Mouse (Mus musculus): Measurements from ENCODE around the gene Zbtb7a. TPM values are rescaled to one million over a fixed set of nuclear protein-coding genes. Genes with fewer than 3 reads are reported as not detected.

The Zbtb7a gene
- polyA plus RNA-seq, 1 experiment from 2014 or later, result 47.6 TPM

- H3K27me3 ChIP-seq, result peaks cover 40% of the 10 kb centered on the region
- no peak for ATAC-seq (ENCODE audit: insufficient read depth)
- no peak within 1 kb of the TSS for H3K9ac ChIP-seq
- H3K36me3 ChIP-seq (replicated peaks), result no peaks in the 10 kb centered on the region
- no peak within 1 kb of the TSS for H3K4me2 ChIP-seq
- no peak within 1 kb of the TSS for H3K4me3 ChIP-seq (replicated peaks)
- 64% methylated on average over 13 of the region's 13 CpGs for WGBS (ENCODE audit: insufficient replicate concordance)
- H3K27ac ChIP-seq (replicated peaks), result no peak within 1 kb of the TSS
- peaks cover 22% of the 10 kb centered on the region for H3K4me1 ChIP-seq (replicated peaks)
- no peaks in the 10 kb centered on the region for H3K9me3 ChIP-seq (replicated peaks)
These were observed 67.1 kb downstream of the Zbtb7a start, which contains the start of gene Nmrk2 for GRCm38 (mm10) chr10:81201807-81202758. Gene Nmrk2, minus strand, starts transcription at chr10:81202051.

Small RNA genes within 50 kb of the gene (microRNA-seq; reads per million reads assigned to microRNA genes)
- gene Mir5615-1, result not detected
- not detected for gene Mir5615-2

Other genes starting within 250 kb of the Zbtb7a start
- gene Timm13, start 234.3 kb upstream of the Zbtb7a start, polyA plus RNA-seq (2015; fragmentation: Nextera tagmentation; extraction: Ambion mirVana), result 163 and 165 TPM in 2 replicates
- 11.0 and 12.4 TPM in 2 replicates for gene Lmnb2, start 217.0 kb upstream of the Zbtb7a start, polyA plus RNA-seq (2015; fragmentation: Nextera tagmentation; extraction: Ambion mirVana)
- gene Gadd45b, start 205.1 kb upstream of the Zbtb7a start, polyA plus RNA-seq (2015; fragmentation: Nextera tagmentation; extraction: Ambion mirVana), result 3.8 and 4.0 TPM in 2 replicates
- gene Gng7, start 120.3 kb upstream of the Zbtb7a start, polyA plus RNA-seq (2015; fragmentation: Nextera tagmentation; extraction: Ambion mirVana), result 0.36 and 0.41 TPM in 2 replicates
- 0.07 TPM in 1 of 2 replicates, not detected in the other for gene Diras1, start 109.6 kb upstream of the Zbtb7a start, polyA plus RNA-seq (2015; fragmentation: Nextera tagmentation; extraction: Ambion mirVana)
- gene Slc39a3, start 97.8 kb upstream of the Zbtb7a start, polyA plus RNA-seq (2015; fragmentation: Nextera tagmentation; extraction: Ambion mirVana), result 5.6 and 6.5 TPM in 2 replicates
- gene Sgta, start 75.0 kb upstream of the Zbtb7a start, polyA plus RNA-seq (2015; fragmentation: Nextera tagmentation; extraction: Ambion mirVana), result 57.0 and 62.9 TPM in 2 replicates
- 19.4 and 21.1 TPM in 2 replicates for gene Thop1, start 65.2 kb upstream of the Zbtb7a start, polyA plus RNA-seq (2015; fragmentation: Nextera tagmentation; extraction: Ambion mirVana)
- 32.9 and 36.3 TPM in 2 replicates for gene Creb3l3, start 36.3 kb upstream of the Zbtb7a start, polyA plus RNA-seq (2015; fragmentation: Nextera tagmentation; extraction: Ambion mirVana)
- gene Map2k2, start 29.3 kb upstream of the Zbtb7a start, polyA plus RNA-seq (2015; fragmentation: Nextera tagmentation; extraction: Ambion mirVana), result 111 and 117 TPM in 2 replicates
- 26.0 and 32.6 TPM in 2 replicates for gene Pias4, start 32.7 kb downstream of the Zbtb7a start, polyA plus RNA-seq (2015; fragmentation: Nextera tagmentation; extraction: Ambion mirVana)
- 270 and 306 TPM in 2 replicates for gene Eef2, start 41.4 kb downstream of the Zbtb7a start, polyA plus RNA-seq (2015; fragmentation: Nextera tagmentation; extraction: Ambion mirVana)
- gene Dapk3, start 47.8 kb downstream of the Zbtb7a start, polyA plus RNA-seq (2015; fragmentation: Nextera tagmentation; extraction: Ambion mirVana), result 16.6 and 17.8 TPM in 2 replicates
- gene 4930442H23Rik, start 48.6 kb downstream of the Zbtb7a start, polyA plus RNA-seq (2015; fragmentation: Nextera tagmentation; extraction: Ambion mirVana), result 0.07 TPM in 1 of 2 replicates, not detected in the other
- gene Nmrk2, start 66.8 kb downstream of the Zbtb7a start, polyA plus RNA-seq (2015; fragmentation: Nextera tagmentation; extraction: Ambion mirVana), result 0.09 TPM in 1 of 2 replicates, not detected in the other
- gene Atcay, start 95.6 kb downstream of the Zbtb7a start, polyA plus RNA-seq (2015; fragmentation: Nextera tagmentation; extraction: Ambion mirVana), result not detected in 2 replicates
- gene Zfr2, start 97.9 kb downstream of the Zbtb7a start, polyA plus RNA-seq (2015; fragmentation: Nextera tagmentation; extraction: Ambion mirVana), result 0.31 TPM in 2 replicates
- 1.9 and 2.1 TPM in 2 replicates for gene Matk, start 117.7 kb downstream of the Zbtb7a start, polyA plus RNA-seq (2015; fragmentation: Nextera tagmentation; extraction: Ambion mirVana)
- 78.7 and 92.2 TPM in 2 replicates for gene Mrpl54, start 131.7 kb downstream of the Zbtb7a start, polyA plus RNA-seq (2015; fragmentation: Nextera tagmentation; extraction: Ambion mirVana)
- 24.0 and 27.3 TPM in 2 replicates for gene Apba3, start 131.7 kb downstream of the Zbtb7a start, polyA plus RNA-seq (2015; fragmentation: Nextera tagmentation; extraction: Ambion mirVana)
- gene Tjp3, start 156.4 kb downstream of the Zbtb7a start, polyA plus RNA-seq (2015; fragmentation: Nextera tagmentation; extraction: Ambion mirVana), result 0.93 and 1.4 TPM in 2 replicates
- gene Pip5k1c, start 157.7 kb downstream of the Zbtb7a start, polyA plus RNA-seq (2015; fragmentation: Nextera tagmentation; extraction: Ambion mirVana), result 13.4 and 15.2 TPM in 2 replicates
- gene Cactin, start 185.9 kb downstream of the Zbtb7a start, polyA plus RNA-seq (2015; fragmentation: Nextera tagmentation; extraction: Ambion mirVana), result 24.3 and 29.5 TPM in 2 replicates
- 4.0 and 5.0 TPM in 2 replicates for gene Tbxa2r, start 193.5 kb downstream of the Zbtb7a start, polyA plus RNA-seq (2015; fragmentation: Nextera tagmentation; extraction: Ambion mirVana)
- not detected in 2 replicates for gene Gipc3, start 208.0 kb downstream of the Zbtb7a start, polyA plus RNA-seq (2015; fragmentation: Nextera tagmentation; extraction: Ambion mirVana)
- 22.3 and 22.6 TPM in 2 replicates for gene Hmg20b, start 215.3 kb downstream of the Zbtb7a start, polyA plus RNA-seq (2015; fragmentation: Nextera tagmentation; extraction: Ambion mirVana)
- 15.0 and 16.5 TPM in 2 replicates for gene Mfsd12, start 222.3 kb downstream of the Zbtb7a start, polyA plus RNA-seq (2015; fragmentation: Nextera tagmentation; extraction: Ambion mirVana)
- gene 4930404N11Rik, start 230.6 kb downstream of the Zbtb7a start, polyA plus RNA-seq (2015; fragmentation: Nextera tagmentation; extraction: Ambion mirVana), result 2.3 and 2.9 TPM in 2 replicates
- 127 and 147 TPM in 2 replicates for gene Fzr1, start 243.3 kb downstream of the Zbtb7a start, polyA plus RNA-seq (2015; fragmentation: Nextera tagmentation; extraction: Ambion mirVana)
- gene Dohh, start 249.2 kb downstream of the Zbtb7a start, polyA plus RNA-seq (2015; fragmentation: Nextera tagmentation; extraction: Ambion mirVana), result 50.9 and 56.2 TPM in 2 replicates
- gene Gm48551, start 249.2 kb downstream of the Zbtb7a start, polyA plus RNA-seq (2015; fragmentation: Nextera tagmentation; extraction: Ambion mirVana), result 0.75 and 0.88 TPM in 2 replicates

Measured in liver, embryonic 15.5 days (tissue).